ENCODE assay signal across 8 mouse cellular contexts in the genomic region with DNA sequence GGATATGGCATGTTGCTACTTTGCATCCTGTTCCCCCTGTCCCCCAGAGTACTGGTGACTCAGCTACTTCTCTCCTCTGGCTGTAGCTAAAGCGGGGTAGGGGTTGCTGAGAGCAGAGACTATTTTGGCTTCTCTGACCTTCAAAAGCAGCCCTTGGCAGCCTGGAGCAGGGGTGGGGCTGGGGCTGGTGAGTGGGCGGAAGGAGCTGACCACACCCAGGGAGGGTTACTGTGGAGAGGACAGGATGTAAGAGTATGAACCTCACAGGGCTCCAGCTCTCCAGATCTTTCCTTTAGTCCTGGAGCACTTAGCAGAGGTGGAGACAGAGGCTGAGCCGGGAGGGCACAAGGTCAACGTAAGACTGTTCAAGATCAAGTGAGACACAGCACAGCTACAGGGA. TPM values are rescaled to one million over a fixed set of nuclear protein-coding genes. Genes with fewer than 3 reads are reported as not detected.
A peak's percentile ranks its signal among the peaks of the same experiment; 100 is the strongest.
DNase-seq lines count a peak whose midpoint lies in the region; ATAC-seq lines count a peak whose summit lies in the region.

No protein-coding gene starts in this region.

- H3K27ac ChIP-seq in midbrain, embryonic 14.5 days (replicated peaks; ENCODE audit: low read depth, low read length): peak overlapping the region; percentile 79

- 0 out of 2 replicates have a peak, but pooled peaks cover 6% of the 10 kb centered on the region for H3K36me3 ChIP-seq in midbrain, embryonic 14.5 days (ENCODE audit: control insufficient read depth, insufficient read depth, low read length)

- no peak overlapping the region; the same call in 1 of the 2 replicates for H3K4me3 ChIP-seq in midbrain, embryonic 14.5 days (replicated peaks; ENCODE audit: low read depth, low read length)

- peak overlapping the region; percentile 9; the same call in 1 of the 2 replicates for H3K9ac ChIP-seq in midbrain, embryonic 14.5 days (replicated peaks; ENCODE audit: low read length)

- ATAC-seq in midbrain, embryonic 14.5 days (ENCODE audit: low FRiP score, low TSS enrichment): no peak

- H3K4me1 ChIP-seq in midbrain, embryonic 14.5 days (ENCODE audit: control insufficient read depth, insufficient read depth, low read length): peaks cover 44% of the 10 kb centered on the region

- 46% methylated on average over 4 of the region's 4 CpGs for WGBS in midbrain, embryonic 14.5 days

- DNase-seq in ovary, postnatal 36 days (ENCODE audit: low spot score): peak; percentile 69
- no peak for DNase-seq in ovary, postnatal 14 days (ENCODE audit: low spot score)
- DNase-seq in cerebellum, postnatal 10 days: peak; percentile 59 to 67
- DNase-seq in heart, adult 8-10 months (ENCODE audit: low spot score): peak; percentile 73
- DNase-seq in kidney, postnatal 10 days: peak; percentile 41
- DNase-seq in midbrain, embryonic 14.5 days: no peak
- DNase-seq in Muller cell, postnatal 12 days (ENCODE audit: inconsistent ontology term): no peak
- no peak for DNase-seq in c-Kit-positive CD71-positive TER-119-positive erythroid progenitor cells, embryonic 14.5 days (ENCODE audit: low spot score)

- no peaks in the 10 kb centered on the region for H3K9me3 ChIP-seq in midbrain, embryonic 14.5 days (ENCODE audit: control insufficient read depth, low read length)

- H3K27me3 ChIP-seq in midbrain, embryonic 14.5 days (ENCODE audit: control insufficient read depth, insufficient read depth, low read length): no peaks in the 10 kb centered on the region

- H3K4me2 ChIP-seq in midbrain, embryonic 14.5 days (ENCODE audit: low read length): peak overlapping the region; percentile 89

RNA-seq across cellular contexts. Expression of a gene that starts 4.8 kb away (rescaled TPM):
- 1 to 10 TPM; 4.7 to 6.0 (median 5.2) TPM for total RNA-seq in heart, adult 8-10 months (2022)
- 19.6 and 25.7 TPM in 2 replicates for polyA plus RNA-seq in midbrain, embryonic 14.5 days (2014; fragmentation: Nextera tagmentation; extraction: Ambion mirVana)

RNA-seq across cellular contexts. Expression of a gene that starts 23.0 kb away (rescaled TPM):
- total RNA-seq in heart, adult 8-10 months (2022): 10 to 100 TPM; 30.3 to 39.2 (median 33.5) TPM
- polyA plus RNA-seq in midbrain, embryonic 14.5 days (2014; fragmentation: Nextera tagmentation; extraction: Ambion mirVana): 146 and 193 TPM in 2 replicates

Comparison
In these comparisons a context has a peak if more than half of its experiments do, and no peak if none do; other contexts are left out.
1. DNase-seq: peak in ovary, postnatal 36 days (single experiment), cerebellum, postnatal 10 days (2 of 2), heart, adult 8-10 months (single experiment) and kidney, postnatal 10 days (single experiment); none in ovary, postnatal 14 days (single experiment), midbrain, embryonic 14.5 days (single experiment), Muller cell, postnatal 12 days (single experiment) and c-Kit-positive CD71-positive TER-119-positive erythroid progenitor cells, embryonic 14.5 days (single experiment).